Mouse (Mus musculus) liver, adult 10 weeks (tissue): ENCODE measurements around the gene Irf1. TPM values are rescaled to one million over a fixed set of nuclear protein-coding genes. Genes with fewer than 3 reads are reported as not detected.

Experiments used
- polyA plus RNA-seq: library from polyadenylated mRNA; stranded (reverse); fragments of 350-450 nt; fragmentation: Illumina TruSeq; extraction: RNeasy Lipid Tissue Mini Kit (QIAGEN cat#74804); gene quantifications from one replicate; pipeline ENCODE4 v1.2.3, GENCODE M21; 2014; ENCODE audit warnings: low read depth, low replicate concordance

The Irf1 gene
- polyA plus RNA-seq, result 12.7 TPM

DNA sequence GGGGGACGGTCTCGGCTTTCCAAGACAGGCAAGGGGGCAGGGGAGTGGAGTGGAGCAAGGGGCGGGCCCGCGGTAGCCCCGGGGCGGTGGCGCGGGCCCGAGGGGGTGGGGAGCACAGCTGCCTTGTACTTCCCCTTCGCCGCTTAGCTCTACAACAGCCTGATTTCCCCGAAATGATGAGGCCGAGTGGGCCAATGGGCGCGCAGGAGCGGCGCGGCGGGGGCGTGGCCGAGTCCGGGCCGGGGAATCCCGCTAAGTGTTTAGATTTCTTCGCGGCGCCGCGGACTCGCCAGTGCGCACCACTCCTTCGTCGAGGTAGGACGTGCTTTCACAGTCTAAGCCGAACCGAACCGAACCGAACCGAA lies at the start of gene Irf1:
Gene Irf1 (plus strand): TSS at position 255 of the 365 bp plus-strand sequence.

DNA sequence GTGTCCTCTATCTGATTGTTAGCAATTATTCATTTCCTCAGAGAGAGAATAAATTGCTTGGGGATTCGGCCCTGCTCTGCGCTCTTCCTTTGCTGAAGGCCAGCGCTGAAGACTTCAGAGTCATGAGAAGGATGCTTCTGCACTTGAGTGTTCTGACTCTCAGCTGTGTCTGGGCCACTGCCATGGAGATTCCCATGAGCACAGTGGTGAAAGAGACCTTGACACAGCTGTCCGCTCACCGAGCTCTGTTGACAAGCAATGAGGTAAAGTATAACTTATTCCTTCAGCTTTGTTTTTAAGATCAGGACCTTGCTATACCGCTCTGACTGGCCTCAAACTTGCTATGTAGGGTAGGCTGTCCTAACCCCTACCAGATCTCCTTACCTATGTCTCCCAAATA lies 49.1 kb upstream of the Irf1 start, which contains the start of gene Il5:
Gene Il5 (plus strand): TSS at position 80 of the 400 bp plus-strand sequence.

DNA sequence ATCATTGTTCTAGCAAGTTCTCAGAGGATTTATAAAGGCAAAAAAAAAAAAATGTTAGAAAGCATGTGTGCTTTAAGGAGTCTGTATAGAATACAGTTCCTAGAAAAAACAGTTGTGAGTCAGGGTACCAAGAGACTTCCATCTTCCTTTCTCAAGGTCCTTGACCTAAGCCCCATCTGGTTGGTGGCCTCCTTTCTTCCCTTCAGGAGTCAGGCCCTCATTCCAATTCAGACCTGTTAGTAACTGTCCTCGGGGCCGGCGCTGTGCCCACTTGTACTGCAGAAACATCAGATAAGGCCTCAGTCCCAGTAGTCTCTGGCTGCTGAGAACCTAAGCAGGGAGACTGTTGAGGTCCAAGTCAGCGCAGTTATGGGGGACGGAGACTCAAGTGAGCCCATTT lies 3.3 kb downstream of the Irf1 start, which contains the start of gene Gm17334:
Gene Gm17334 (minus strand): TSS at position 101 of the 400 bp plus-strand sequence.

Other genes with a start within 250 kb of the Irf1 start
- 3.7 TPM for gene Kif3a, start 202.6 kb upstream of the Irf1 start, polyA plus RNA-seq
- not detected for gene Il4, start 151.3 kb upstream of the Irf1 start, polyA plus RNA-seq
- not detected for gene Il13, start 135.3 kb upstream of the Irf1 start, polyA plus RNA-seq
- gene Rad50, start 62.7 kb upstream of the Irf1 start, polyA plus RNA-seq, result 8.8 TPM
- not detected for gene Il5, start 49.2 kb upstream of the Irf1 start, polyA plus RNA-seq
- not detected for gene Gm17334, start 3.2 kb downstream of the Irf1 start, polyA plus RNA-seq
- not detected for gene Gm12216, start 89.2 kb downstream of the Irf1 start, polyA plus RNA-seq
- gene Slc22a5, start 121.6 kb downstream of the Irf1 start, polyA plus RNA-seq, result 19.1 TPM
- 0.64 TPM for gene Slc22a21, start 210.3 kb downstream of the Irf1 start, polyA plus RNA-seq